Mouse (Mus musculus) CH12.LX (cell line): Measurements from ENCODE around the gene 4931428F04Rik.

Experiments used
- CHD1 ChIP-seq: IDR thresholded peaks from 2 replicates; pipeline ENCODE4 v1.6.1; 2012; ENCODE audit warnings: low read depth, low read length, improper control_type of control experiment, inconsistent platforms
- CTCF ChIP-seq, 2 experiments: IDR thresholded peaks in 1 of 2; conservative IDR thresholded peaks in 1 of 2; 2 replicates each; pipeline ENCODE4 v1.5.1; 2011 to 2012; ENCODE audit warnings: low read depth in 2 of 2, low read length in 2 of 2, improper control_type of control experiment in 1 of 2, inconsistent platforms in 1 of 2, mild to moderate bottlenecking in 1 of 2, moderate library complexity in 1 of 2
- EP300 ChIP-seq: IDR thresholded peaks from 2 replicates; pipeline ENCODE4 v1.6.1; 2011; ENCODE audit warnings: low read length, improper control_type of control experiment
- MAZ ChIP-seq: IDR thresholded peaks from 2 replicates; pipeline ENCODE4 v1.6.1; 2012; ENCODE audit warnings: low read depth, mild to moderate bottlenecking, inconsistent platforms, low read length, improper control_type of control experiment, moderate library complexity
- POLR2A ChIP-seq: IDR thresholded peaks from 2 replicates; pipeline ENCODE4 v1.6.1; 2011; ENCODE audit warnings: low read depth, mild to moderate bottlenecking, improper control_type of control experiment, low read length
- SMC3 ChIP-seq: IDR thresholded peaks from 2 replicates; pipeline ENCODE4 v1.6.1; 2011; ENCODE audit warnings: low read depth, low read length, improper control_type of control experiment
- USF1 ChIP-seq: IDR thresholded peaks from 2 replicates; pipeline ENCODE4 v1.6.1; 2014; ENCODE audit warnings: low read depth, mild to moderate bottlenecking, inconsistent platforms, low read length, improper control_type of control experiment
- ZC3H11A ChIP-seq: IDR thresholded peaks from 2 replicates; pipeline ENCODE4 v1.6.1; 2012; ENCODE audit warnings: low read depth, mild to moderate bottlenecking, inconsistent platforms, low read length, improper control_type of control experiment

DNA sequence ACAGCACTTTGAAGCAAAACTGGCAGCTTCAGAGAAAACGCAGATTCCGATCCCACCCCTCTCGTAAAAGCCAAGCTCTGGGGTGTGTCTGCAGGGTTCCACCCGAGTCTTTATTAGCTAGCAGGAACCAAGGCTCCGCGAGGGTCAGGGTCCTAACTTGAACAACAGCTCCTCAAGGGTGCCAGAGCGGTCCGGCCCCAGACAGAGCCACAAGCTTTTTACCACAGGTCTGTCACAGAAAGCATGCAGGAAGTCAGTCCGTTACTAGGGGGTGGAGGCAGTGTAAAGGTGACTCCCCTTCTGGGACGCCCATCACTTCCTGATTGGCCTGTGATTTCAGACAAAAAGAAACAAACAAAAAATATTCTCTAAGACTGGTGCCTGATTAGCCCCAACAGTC, 24.5 kb downstream of the 4931428F04Rik start:
- TF ChIP-seq CHD1 (0 out of 2 replicates have a peak, but pooled peaks have one; percentile 36), CTCF (conservative IDR thresholded peaks at IDR 0.05 in 1 of 2, IDR thresholded peaks at IDR 0.05 in 1 of 2; ENCODE audit: low read depth in 2 of 2, low read length in 2 of 2) (no peak), SMC3 (no peak), MAZ (0 out of 2 replicates have a peak, but pooled peaks have one; percentile 55), ZC3H11A (no peak), POLR2A (peak; percentile 56; the same call in 1 of the 2 replicates), EP300 (no peak), USF1 (no peak)
